Mouse (Mus musculus) liver, adult 2 months (tissue): Measurements from ENCODE around the gene Gprc5c. TPM values are rescaled to one million over a fixed set of nuclear protein-coding genes. Genes with fewer than 3 reads are reported as not detected.
A peak's percentile ranks its signal among the peaks of the same experiment; 100 is the strongest.

Experiments
- DNase-seq: peaks from one replicate; pipeline ENCODE4 v3.0.0-alpha.2; 2011; ENCODE audit warnings: low read depth, low spot score; ENCODE audit errors: extremely low read depth
- H3K27ac ChIP-seq: fragments of 200-500 bp; replicated peaks from 2 replicates; pipeline ENCODE4 v1.5.1; 2012; ENCODE audit warnings: low read depth, mild to moderate bottlenecking, control low read depth, inconsistent platforms, low read length; ENCODE audit not compliant: insufficient read depth
- H3K27me3 ChIP-seq: fragments of 200-500 bp; 2 replicates; pipeline ENCODE4 v1.6.1; 2012; ENCODE audit warnings: mild to moderate bottlenecking, moderate library complexity, low read length, inconsistent platforms; ENCODE audit not compliant: control insufficient read depth, insufficient read depth
- H3K36me3 ChIP-seq: fragments of 200-500 bp; 2 replicates; pipeline ENCODE4 v1.6.1; 2012; ENCODE audit warnings: low read length, inconsistent platforms; ENCODE audit not compliant: control insufficient read depth, insufficient read depth
- H3K4me1 ChIP-seq: fragments of 200-500 bp; 2 replicates; pipeline ENCODE4 v1.6.1; 2011; ENCODE audit warnings: low read length; ENCODE audit not compliant: control insufficient read depth, insufficient read depth
- H3K4me3 ChIP-seq: fragments of 200-500 bp; 2 replicates; pipeline ENCODE4 v1.5.1; 2011; ENCODE audit warnings: low read depth, mild to moderate bottlenecking, control low read depth, low read length, moderate library complexity; ENCODE audit not compliant: insufficient read depth
- H3K79me2 ChIP-seq: fragments of 200-500 bp; 2 replicates; pipeline ENCODE4 v1.6.1; 2012; ENCODE audit warnings: inconsistent platforms, mild to moderate bottlenecking, low read length, moderate library complexity; ENCODE audit not compliant: control insufficient read depth, insufficient read depth
- H3K9ac ChIP-seq: fragments of 200-500 bp; 2 replicates; pipeline ENCODE4 v1.6.1; 2012; ENCODE audit warnings: low read depth, mild to moderate bottlenecking, control low read depth, inconsistent platforms, low read length
- CTCF ChIP-seq: fragments of 200-500 bp; IDR thresholded peaks from 2 replicates; pipeline ENCODE4 v1.5.1; 2011; ENCODE audit warnings: low read depth, low read length, control low read depth
- POLR2A ChIP-seq: fragments of 200-500 bp; IDR thresholded peaks from 2 replicates; pipeline ENCODE4 v1.6.1; 2011; ENCODE audit warnings: low read length, control low read depth; ENCODE audit not compliant: insufficient read depth; ENCODE audit errors: extremely low read depth
- WGBS: fragments of 180-500 bp; shearing (Covaris S2); methylation state at CpG from one replicate; pipeline ENCODE4 v1.1.7; 2018; 5-methylcytosine and 5-hydroxymethylcytosine counted together
- polyA plus RNA-seq: library from polyadenylated mRNA; depleted of rRNA; stranded (reverse); fragments of >200 nt; gene quantifications from 2 replicates; pipeline ENCODE4 v1.2.3, GENCODE M21; 2012
- total RNA-seq: library from RNA; depleted of rRNA; stranded (reverse); fragments of >200 nt; gene quantifications from 2 replicates; pipeline ENCODE4 v1.2.3, GENCODE M21; 2014

The Gprc5c gene
- total and polyA plus RNA-seq, 2 experiments, result 51.4 to 93.9 TPM

DNA sequence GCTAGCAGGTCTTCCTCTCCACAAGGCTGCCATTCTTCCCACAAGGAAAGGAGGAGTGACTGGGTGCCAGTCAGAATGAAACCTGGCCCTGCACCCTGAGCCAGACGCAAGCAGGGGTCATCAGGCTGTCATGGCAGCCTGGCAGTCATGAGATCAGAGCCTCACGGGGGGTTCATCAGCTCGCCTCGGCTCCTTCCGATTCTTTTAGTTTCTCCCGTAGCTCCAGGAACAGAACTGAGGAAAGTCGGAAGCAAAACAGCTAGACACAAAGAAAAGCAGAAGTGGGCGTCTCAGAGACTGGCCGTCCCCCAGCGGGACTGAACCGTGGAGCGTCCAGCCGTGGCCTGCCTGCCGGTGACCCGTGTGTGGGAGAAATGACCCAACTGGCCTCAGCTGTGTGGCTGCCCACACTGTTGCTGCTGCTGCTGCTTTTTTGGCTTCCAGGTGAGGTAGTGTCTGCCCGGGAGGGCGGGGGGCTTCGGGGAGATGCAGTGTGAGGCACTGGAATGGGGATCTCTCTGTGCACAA, 39.1 kb downstream of the Gprc5c start, which contains the start of gene Cd300a:
Cd300a (plus strand) TSS at position 51 of the 528 bp plus-strand sequence.
- Histone ChIP-seq H3K27me3 (no peaks in the 10 kb centered on the region), H3K36me3 (no peaks in the 10 kb centered on the region), H3K4me1 (no peaks in the 10 kb centered on the region), H3K4me3 (peak within 1 kb of the TSS; percentile 28), H3K9ac (peak within 1 kb of the TSS; percentile 38; the same call in 1 of the 2 replicates), H3K79me2 (no peaks in the 10 kb centered on the region), H3K27ac (peak within 1 kb of the TSS; percentile 13)
- 69% methylated on average over 18 of the region's 18 CpGs for WGBS
- TF ChIP-seq CTCF (no peak), POLR2A (no peak)
- peak; percentile 25 for DNase-seq

DNA sequence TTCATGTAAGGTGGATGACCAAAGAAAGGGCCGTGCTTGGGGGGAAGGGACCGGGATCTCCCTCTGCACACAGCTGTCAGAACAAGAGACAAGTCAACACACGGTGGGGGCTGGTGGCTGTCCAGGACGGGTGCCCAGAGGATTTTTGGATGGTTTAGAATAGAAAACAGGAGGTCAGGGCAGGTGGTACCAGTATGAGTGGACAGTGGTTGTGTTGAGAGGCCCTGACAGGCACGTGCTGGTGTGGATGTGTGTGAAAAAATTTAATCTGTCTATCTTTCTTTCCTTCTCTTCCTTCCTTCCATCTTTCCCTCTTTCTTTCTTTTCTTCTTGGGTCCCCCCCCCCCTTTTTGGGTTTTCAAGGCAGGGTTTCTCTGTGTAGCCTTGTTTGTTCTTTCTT, 39.6 kb downstream of the Gprc5c start:
- H3K79me2 ChIP-seq, result no peaks in the 10 kb centered on the region
- H3K9ac ChIP-seq, result peak overlapping the region; percentile 38; the same call in 1 of the 2 replicates
- no peaks in the 10 kb centered on the region for H3K36me3 ChIP-seq
- DNase-seq, result no peak
- 40% methylated on average over 5 of the region's 5 CpGs for WGBS
- TF ChIP-seq CTCF (no peak), POLR2A (no peak)
- peak overlapping the region; percentile 28 for H3K4me3 ChIP-seq
- H3K27me3 ChIP-seq, result no peaks in the 10 kb centered on the region
- peak overlapping the region; percentile 13 for H3K27ac ChIP-seq
- no peaks in the 10 kb centered on the region for H3K4me1 ChIP-seq

DNA sequence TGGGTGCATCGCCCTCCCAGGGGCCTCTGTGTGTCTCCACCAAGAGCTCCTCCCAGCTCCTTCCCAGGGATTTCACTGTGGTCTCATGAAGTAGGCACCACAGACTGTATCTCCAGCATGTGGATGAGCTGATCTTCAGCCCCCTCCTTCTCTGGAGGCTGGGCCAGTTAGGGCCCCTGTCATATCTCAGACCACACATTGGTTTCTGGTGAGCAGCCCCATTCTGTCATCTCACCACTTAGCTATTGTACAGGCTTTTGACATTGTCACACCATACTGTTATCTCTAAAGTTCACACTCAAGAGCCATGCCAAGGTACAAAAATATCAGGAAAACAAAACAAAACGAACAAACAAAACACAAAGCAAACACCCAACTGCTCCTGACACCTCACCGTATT, 45.1 kb downstream of the Gprc5c start:
- DNase-seq, result no peak
- no peak overlapping the region for H3K9ac ChIP-seq
- no peak for TF ChIP-seq CTCF
- no peak for TF ChIP-seq POLR2A
- H3K79me2 ChIP-seq, result no peaks in the 10 kb centered on the region
- WGBS, result 80% methylated on average over 3 of the region's 3 CpGs
- no peaks in the 10 kb centered on the region for H3K4me1 ChIP-seq
- no peak overlapping the region for H3K4me3 ChIP-seq
- no peak overlapping the region for H3K27ac ChIP-seq
- H3K36me3 ChIP-seq, result no peaks in the 10 kb centered on the region
- H3K27me3 ChIP-seq, result no peaks in the 10 kb centered on the region

DNA sequence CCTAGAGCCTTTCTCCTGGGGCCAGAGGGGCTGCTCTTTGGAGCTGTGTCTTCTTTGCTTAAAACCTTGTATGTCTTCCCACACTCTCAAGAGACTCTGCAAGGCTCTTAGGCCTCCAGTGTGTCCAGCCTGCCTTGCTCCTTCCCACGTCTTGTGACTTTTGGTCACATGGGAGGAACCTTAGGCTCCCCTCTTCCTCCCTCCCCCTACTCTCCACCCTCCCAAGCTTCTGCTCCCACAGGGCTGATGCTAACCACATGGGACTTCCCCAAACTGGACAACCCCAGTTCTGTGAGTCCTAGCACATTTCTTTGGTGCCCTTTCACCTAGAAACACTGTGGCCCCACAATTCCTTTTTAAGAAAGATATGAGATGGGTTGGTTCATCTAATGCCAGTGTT, 47.1 kb downstream of the Gprc5c start:
- Histone ChIP-seq H3K27ac (peak overlapping the region; percentile 42; the same call in 1 of the 2 replicates), H3K27me3 (no peaks in the 10 kb centered on the region)
- WGBS, result 67% methylated on average over 1 of the region's 1 CpGs

DNA sequence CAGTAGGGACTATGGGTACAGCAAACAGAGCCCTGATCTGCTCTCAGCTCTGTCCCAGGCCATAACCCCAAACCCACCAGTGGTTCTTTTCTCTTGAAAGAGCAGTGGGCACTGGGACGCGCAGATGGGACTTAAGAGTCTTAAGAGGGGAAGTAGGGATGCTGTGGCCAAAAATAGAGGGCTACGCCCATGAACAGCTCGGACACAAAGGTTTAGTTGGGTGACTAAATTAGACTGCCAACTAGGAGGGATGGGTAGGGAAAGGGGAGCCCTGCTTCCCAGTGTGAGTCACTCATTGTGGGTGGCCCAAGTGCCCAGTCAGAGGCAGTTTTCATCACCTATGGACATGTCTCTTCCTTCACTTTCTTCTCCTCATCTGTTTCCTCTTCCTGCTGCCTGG, 52.3 kb downstream of the Gprc5c start:
- Histone ChIP-seq H3K79me2 (no peaks in the 10 kb centered on the region), H3K27ac (no peak overlapping the region), H3K36me3 (no peaks in the 10 kb centered on the region), H3K4me3 (no peak overlapping the region), H3K4me1 (no peaks in the 10 kb centered on the region), H3K9ac (no peak overlapping the region), H3K27me3 (no peaks in the 10 kb centered on the region)
- 93% methylated on average over 4 of the region's 4 CpGs for WGBS
- TF ChIP-seq CTCF, result no peak
- TF ChIP-seq POLR2A, result no peak
- no peak for DNase-seq

More for the DNA sequence above, 47.1 kb downstream of the Gprc5c start:
- no peak overlapping the region for H3K4me3 ChIP-seq
- H3K79me2 ChIP-seq, result no peaks in the 10 kb centered on the region
- H3K9ac ChIP-seq, result no peak overlapping the region
- TF ChIP-seq POLR2A, result no peak
- no peak for TF ChIP-seq CTCF
- DNase-seq, result peak; percentile 53
- H3K4me1 ChIP-seq, result no peaks in the 10 kb centered on the region
- no peaks in the 10 kb centered on the region for H3K36me3 ChIP-seq

DNA sequence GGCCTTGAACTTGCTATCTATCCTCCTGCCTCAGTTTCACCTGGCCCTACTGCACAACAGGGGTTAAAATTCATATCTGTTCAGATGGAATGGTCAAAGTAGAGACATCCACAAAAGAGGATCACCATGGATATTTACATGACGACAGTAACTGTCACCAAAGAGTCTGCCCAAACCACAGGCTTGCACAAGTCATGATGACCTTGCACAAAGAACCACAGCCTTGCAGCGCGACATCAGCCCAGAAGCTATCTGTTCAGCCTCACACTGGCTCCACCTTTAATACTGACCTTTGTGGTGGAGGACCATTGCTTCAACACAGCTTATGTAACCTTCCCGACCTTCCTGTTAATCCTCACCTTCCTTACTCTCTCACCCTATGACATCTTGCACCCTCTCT, 56.6 kb downstream of the Gprc5c start:
- WGBS, result 35% methylated on average over 4 of the region's 4 CpGs
- Histone ChIP-seq H3K9ac (no peak overlapping the region), H3K79me2 (no peaks in the 10 kb centered on the region), H3K27me3 (no peaks in the 10 kb centered on the region), H3K27ac (no peak overlapping the region), H3K4me1 (no peaks in the 10 kb centered on the region), H3K36me3 (no peaks in the 10 kb centered on the region), H3K4me3 (no peak overlapping the region)
- TF ChIP-seq CTCF (no peak), POLR2A (no peak)
- DNase-seq, result peak; percentile 30
